Mouse (Mus musculus): ENCODE data around the gene Ap5z1. TPM values are rescaled to one million over a fixed set of nuclear protein-coding genes. Genes with fewer than 3 reads are reported as not detected.

Ap5z1 gene
- polyA plus RNA-seq, 1 experiment = 6.6 TPM

GRCm38 (mm10) chr5:142512112-142512511 is 48.4 kb downstream of the Ap5z1 start:
- Histone ChIP-seq H3K36me3 (ENCODE audit: control insufficient read depth, insufficient read depth) (no peaks in the 10 kb centered on the region), H3K79me3 (ENCODE audit: low read depth) (no peaks in the 10 kb centered on the region), H3K4me3 (ENCODE audit: insufficient read depth, poor library complexity, severe bottlenecking) (no peak overlapping the region), H3K27me3 (ENCODE audit: control insufficient read depth, insufficient read depth, insufficient read length) (no peaks in the 10 kb centered on the region), H3ac (ENCODE audit: control insufficient read depth, insufficient read length, low read depth) (no peak overlapping the region), H3K79me2 (ENCODE audit: control insufficient read depth, insufficient read depth) (no peaks in the 10 kb centered on the region)
- no peak for TF ChIP-seq MYOD1 (IDR thresholded peaks at IDR 0.05; ENCODE audit: control insufficient read depth, insufficient read length, low read depth)
- no peak for TF ChIP-seq MYOG (IDR thresholded peaks at IDR 0.05; ENCODE audit: control insufficient read depth, extremely low read depth, insufficient read length)
- no peak for TF ChIP-seq MAX (IDR thresholded peaks at IDR 0.05)
- TF ChIP-seq CEBPB (IDR thresholded peaks at IDR 0.05; ENCODE audit: low read depth) = no peak
- no peak for TF ChIP-seq CTCF (IDR thresholded peaks at IDR 0.05; ENCODE audit: control insufficient read depth, insufficient read depth, insufficient read length)
- TF ChIP-seq FOSL1 (IDR thresholded peaks at IDR 0.05; ENCODE audit: insufficient read depth, low read length, poor library complexity, severe bottlenecking) = no peak
- TF ChIP-seq USF1 (IDR thresholded peaks at IDR 0.05; ENCODE audit: low read depth) = no peak

DNA sequence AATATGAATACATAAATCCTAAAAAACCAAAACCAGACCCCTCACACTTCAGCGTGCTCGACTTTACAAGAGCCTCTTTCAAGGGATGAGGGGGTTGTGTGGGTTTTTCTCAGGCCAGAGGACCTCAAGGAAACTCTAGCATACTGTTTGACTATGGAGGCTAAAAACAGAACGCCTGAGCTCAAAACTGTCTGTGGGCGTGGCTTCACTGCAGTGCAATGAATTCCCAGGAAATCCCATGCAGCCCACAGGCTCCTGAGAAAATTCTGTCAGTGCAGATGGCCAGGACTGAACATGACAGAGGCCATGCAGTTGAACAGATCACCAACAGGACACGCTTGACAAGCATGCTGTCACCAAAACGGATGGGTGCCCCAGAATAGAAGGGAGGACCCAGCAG is 55.2 kb downstream of the Ap5z1 start:
- TF ChIP-seq MYOD1 (IDR thresholded peaks at IDR 0.05; ENCODE audit: control insufficient read depth, insufficient read length, low read depth) (no peak), MYOG (IDR thresholded peaks at IDR 0.05; ENCODE audit: control insufficient read depth, extremely low read depth, insufficient read length) (no peak), CTCF (IDR thresholded peaks at IDR 0.05; ENCODE audit: control insufficient read depth, insufficient read depth, insufficient read length) (no peak), USF1 (IDR thresholded peaks at IDR 0.05; ENCODE audit: low read depth) (no peak), FOSL1 (IDR thresholded peaks at IDR 0.05; ENCODE audit: insufficient read depth, low read length, poor library complexity, severe bottlenecking) (no peak), CEBPB (IDR thresholded peaks at IDR 0.05; ENCODE audit: low read depth) (no peak), MAX (IDR thresholded peaks at IDR 0.05) (no peak)

GRCm38 (mm10) chr5:142520360-142520759 is 56.6 kb downstream of the Ap5z1 start:
- no peaks in the 10 kb centered on the region for H3K36me3 ChIP-seq (ENCODE audit: control insufficient read depth, insufficient read depth)
- TF ChIP-seq MAX (IDR thresholded peaks at IDR 0.05) (no peak), FOSL1 (IDR thresholded peaks at IDR 0.05; ENCODE audit: insufficient read depth, low read length, poor library complexity, severe bottlenecking) (no peak), USF1 (IDR thresholded peaks at IDR 0.05; ENCODE audit: low read depth) (no peak), MYOD1 (IDR thresholded peaks at IDR 0.05; ENCODE audit: control insufficient read depth, insufficient read length, low read depth) (no peak)
- no peaks in the 10 kb centered on the region for H3K79me2 ChIP-seq (ENCODE audit: control insufficient read depth, insufficient read depth)

More for the DNA sequence above, 55.2 kb downstream of the Ap5z1 start:
- Histone ChIP-seq H3K27me3 (ENCODE audit: control insufficient read depth, insufficient read depth, insufficient read length) (no peaks in the 10 kb centered on the region), H3K4me3 (ENCODE audit: insufficient read depth, poor library complexity, severe bottlenecking) (no peak overlapping the region), H3ac (ENCODE audit: control insufficient read depth, insufficient read length, low read depth) (no peak overlapping the region), H3K79me3 (ENCODE audit: low read depth) (no peaks in the 10 kb centered on the region), H3K79me2 (ENCODE audit: control insufficient read depth, insufficient read depth) (no peaks in the 10 kb centered on the region), H3K36me3 (ENCODE audit: control insufficient read depth, insufficient read depth) (no peaks in the 10 kb centered on the region)

GRCm38 (mm10) chr5:142521195-142521866 is 57.6 kb downstream of the Ap5z1 start:
- no peak overlapping the region for H3ac ChIP-seq (ENCODE audit: control insufficient read depth, insufficient read length, low read depth)
- no peaks in the 10 kb centered on the region for H3K36me3 ChIP-seq (ENCODE audit: control insufficient read depth, insufficient read depth)
- no peak overlapping the region for H3K4me3 ChIP-seq (ENCODE audit: insufficient read depth, poor library complexity, severe bottlenecking)
- H3K79me3 ChIP-seq (ENCODE audit: low read depth) = no peaks in the 10 kb centered on the region
- H3K27me3 ChIP-seq (ENCODE audit: control insufficient read depth, insufficient read depth, insufficient read length) = no peaks in the 10 kb centered on the region
- no peaks in the 10 kb centered on the region for H3K79me2 ChIP-seq (ENCODE audit: control insufficient read depth, insufficient read depth)
- TF ChIP-seq CTCF (IDR thresholded peaks at IDR 0.05; ENCODE audit: control insufficient read depth, insufficient read depth, insufficient read length) (no peak), MYOD1 (IDR thresholded peaks at IDR 0.05; ENCODE audit: control insufficient read depth, insufficient read length, low read depth) (no peak), FOSL1 (IDR thresholded peaks at IDR 0.05; ENCODE audit: insufficient read depth, low read length, poor library complexity, severe bottlenecking) (no peak), MYOG (IDR thresholded peaks at IDR 0.05; ENCODE audit: control insufficient read depth, extremely low read depth, insufficient read length) (no peak), CEBPB (IDR thresholded peaks at IDR 0.05; ENCODE audit: low read depth) (no peak), USF1 (IDR thresholded peaks at IDR 0.05; ENCODE audit: low read depth) (no peak), MAX (IDR thresholded peaks at IDR 0.05) (no peak)

More at GRCm38 (mm10) chr5:142520360-142520759, 56.6 kb downstream of the Ap5z1 start:
- H3ac ChIP-seq (ENCODE audit: control insufficient read depth, insufficient read length, low read depth) = no peak overlapping the region
- H3K79me3 ChIP-seq (ENCODE audit: low read depth) = no peaks in the 10 kb centered on the region
- H3K27me3 ChIP-seq (ENCODE audit: control insufficient read depth, insufficient read depth, insufficient read length) = no peaks in the 10 kb centered on the region
- H3K4me3 ChIP-seq (ENCODE audit: insufficient read depth, poor library complexity, severe bottlenecking) = no peak overlapping the region

- TF ChIP-seq MYOD1 (IDR thresholded peaks at IDR 0.05; ENCODE audit: control insufficient read depth, insufficient read length, low read depth) = no peak
- no peak for TF ChIP-seq CTCF (IDR thresholded peaks at IDR 0.05; ENCODE audit: control insufficient read depth, insufficient read depth, insufficient read length)
- TF ChIP-seq MYOG (IDR thresholded peaks at IDR 0.05; ENCODE audit: control insufficient read depth, extremely low read depth, insufficient read length) = no peak
- no peak for TF ChIP-seq USF1 (IDR thresholded peaks at IDR 0.05; ENCODE audit: low read depth)
- no peak for TF ChIP-seq MAX (IDR thresholded peaks at IDR 0.05)
- no peak for TF ChIP-seq CEBPB (IDR thresholded peaks at IDR 0.05; ENCODE audit: low read depth)
- no peak for TF ChIP-seq FOSL1 (IDR thresholded peaks at IDR 0.05; ENCODE audit: insufficient read depth, low read length, poor library complexity, severe bottlenecking)
Measured at GRCm38 (mm10) chr5:142524711-142525464, 61.1 kb downstream of the Ap5z1 start.

More at GRCm38 (mm10) chr5:142524711-142525464, 61.1 kb downstream of the Ap5z1 start:
- H3K79me3 ChIP-seq (ENCODE audit: low read depth) = no peaks in the 10 kb centered on the region
- no peak overlapping the region for H3ac ChIP-seq (ENCODE audit: control insufficient read depth, insufficient read length, low read depth)
- no peaks in the 10 kb centered on the region for H3K27me3 ChIP-seq (ENCODE audit: control insufficient read depth, insufficient read depth, insufficient read length)
- H3K79me2 ChIP-seq (ENCODE audit: control insufficient read depth, insufficient read depth) = no peaks in the 10 kb centered on the region
- no peak overlapping the region for H3K4me3 ChIP-seq (ENCODE audit: insufficient read depth, poor library complexity, severe bottlenecking)
- H3K36me3 ChIP-seq (ENCODE audit: control insufficient read depth, insufficient read depth) = no peaks in the 10 kb centered on the region

Other genes with a start within 250 kb of the Ap5z1 start
- gene Foxk1, start 62.4 kb upstream of the Ap5z1 start, polyA plus RNA-seq (2012; fragmentation: generic; extraction: Trizol) = 8.2 TPM
- 0.07 TPM for gene Papolb, start 66.1 kb downstream of the Ap5z1 start, polyA plus RNA-seq (2012; fragmentation: generic; extraction: Trizol)
- 2.5 TPM for gene Radil, start 87.2 kb downstream of the Ap5z1 start, polyA plus RNA-seq (2012; fragmentation: generic; extraction: Trizol)
- not detected for gene Mmd2, start 144.9 kb downstream of the Ap5z1 start, polyA plus RNA-seq (2012; fragmentation: generic; extraction: Trizol)
- gene Wipi2, start 163.8 kb downstream of the Ap5z1 start, polyA plus RNA-seq (2012; fragmentation: generic; extraction: Trizol) = 36.0 TPM
- 0.05 TPM for gene Slc29a4, start 228.6 kb downstream of the Ap5z1 start, polyA plus RNA-seq (2012; fragmentation: generic; extraction: Trizol)